Mouse (Mus musculus) ES-E14 (cell line): ENCODE measurements at regions not wholly inside any gene's neighbourhood (a gene's known extent, or its start where the extent isn't known, plus 50 kb on each side); places are given as distances from the start of the nearest gene placed in this dataset.

ENCODE experiments used
- DNase-seq: peaks from one replicate; pipeline ENCODE4 v3.0.0-alpha.2; 2013; ENCODE audit warnings: low read depth, low spot score
- H3K27ac ChIP-seq: 2 replicates; pipeline ENCODE4 v1.5.1; 2012; ENCODE audit warnings: low read depth, mild to moderate bottlenecking, low read length, moderate library complexity, mixed read lengths; ENCODE audit not compliant: poor library complexity, insufficient read depth, severe bottlenecking
- H3K36me3 ChIP-seq: 2 replicates; pipeline ENCODE4 v1.6.1; 2012; ENCODE audit warnings: mild to moderate bottlenecking, low read length, moderate library complexity, mixed read lengths; ENCODE audit not compliant: control insufficient read depth, poor library complexity, insufficient read depth, severe bottlenecking
- H3K4me1 ChIP-seq, 2 experiments: fragments of 150-350 bp in 1 of 2; sonication (generic) in 1 of 2; 2 replicates each; pipeline ENCODE4 v1.6.1; 2012; ENCODE audit warnings: low read length in 2 of 2, mild to moderate bottlenecking in 1 of 2, mixed read lengths in 1 of 2; ENCODE audit not compliant: control insufficient read depth in 2 of 2, insufficient read depth in 2 of 2, poor library complexity in 1 of 2
- H3K4me3 ChIP-seq, 2 experiments: fragments of 150-350 bp in 1 of 2; sonication (generic) in 1 of 2; 2 replicates each; pipeline ENCODE4 v1.5.1; 2012; ENCODE audit warnings: low read length in 2 of 2, low read depth in 1 of 2, mild to moderate bottlenecking in 1 of 2, mixed read lengths in 1 of 2; ENCODE audit not compliant: insufficient read depth in 1 of 2, poor library complexity in 1 of 2, severe bottlenecking in 1 of 2
- H3K9ac ChIP-seq: 2 replicates; pipeline ENCODE4 v1.6.1; 2012; ENCODE audit warnings: low read depth, mild to moderate bottlenecking, low read length, mixed read lengths; ENCODE audit not compliant: poor library complexity, insufficient read depth, severe bottlenecking
- H3K9me3 ChIP-seq: fragments of 150-350 bp; sonication (generic); 2 replicates; pipeline ENCODE4 v1.6.1; 2012; ENCODE audit warnings: low read depth, mild to moderate bottlenecking, low read length; ENCODE audit not compliant: control insufficient read depth, insufficient read depth
- CHD2 ChIP-seq: IDR thresholded peaks from 2 replicates; pipeline ENCODE4 v1.6.1; 2014; ENCODE audit warnings: mild to moderate bottlenecking, low read depth, low read length, inconsistent platforms
- HCFC1 ChIP-seq: IDR thresholded peaks from 2 replicates; pipeline ENCODE4 v1.6.1; 2012; ENCODE audit warnings: low read length, inconsistent platforms, borderline replicate concordance; ENCODE audit not compliant: insufficient read depth
- MAFK ChIP-seq: IDR thresholded peaks from 2 replicates; pipeline ENCODE4 v1.6.1; 2014; ENCODE audit warnings: mild to moderate bottlenecking, low read depth, low read length, inconsistent platforms; ENCODE audit not compliant: insufficient read depth
- ZC3H11A ChIP-seq: IDR thresholded peaks from 2 replicates; pipeline ENCODE4 v1.6.1; 2012; ENCODE audit warnings: low read depth, mild to moderate bottlenecking, inconsistent platforms, low read length, borderline replicate concordance
- ZNF384 ChIP-seq: IDR thresholded peaks from 2 replicates; pipeline ENCODE4 v1.6.1; 2012; ENCODE audit warnings: low read depth, low read length, inconsistent platforms
- in situ Hi-C, 2 experiments: fragments of 600-800 bp; cut with MboI; formaldehyde crosslinking; loops; one replicate each; pipeline ENCODE4 v1.15.1; 2025; ENCODE audit warnings: low sequenced_read_pairs in 2 of 2, inconsistent platforms in 1 of 2; ENCODE audit not compliant: unreplicated experiment in 2 of 2

GRCm38 (mm10) chr17:62048989-62049388 lies 832.1 kb downstream of the Efna5 start:
- H3K36me3 ChIP-seq, result no peaks in the 10 kb centered on the region
- H3K9me3 ChIP-seq, result no peaks in the 10 kb centered on the region
- H3K27ac ChIP-seq, result no peak overlapping the region; the same call in 1 of the 2 replicates
- peaks cover 0 to 7% of the 10 kb centered on the region in 2 experiments; a peak in 2 of 4 replicates for H3K4me1 ChIP-seq
- H3K9ac ChIP-seq, result no peak overlapping the region
- in situ Hi-C loops, result no loop called here
- DNase-seq, result peak; percentile 4
- TF ChIP-seq CHD2 (no peak), HCFC1 (no peak), MAFK (no peak), ZC3H11A (no peak), ZNF384 (no peak)
- H3K4me3 ChIP-seq, result no peak overlapping the region

- no peaks in the 10 kb centered on the region for H3K9me3 ChIP-seq
- no peak overlapping the region for H3K4me3 ChIP-seq
- TF ChIP-seq MAFK, result no peak
- TF ChIP-seq HCFC1, result no peak
- TF ChIP-seq CHD2, result no peak
- TF ChIP-seq ZC3H11A, result no peak
- TF ChIP-seq ZNF384, result no peak
- H3K27ac ChIP-seq, result no peak overlapping the region
- DNase-seq, result no peak
- no peak overlapping the region for H3K9ac ChIP-seq
- H3K36me3 ChIP-seq, result no peaks in the 10 kb centered on the region
- in situ Hi-C loops, result no loop called here
- no peaks in the 10 kb centered on the region for H3K4me1 ChIP-seq
Measured at GRCm38 (mm10) chr17:62030614-62031013, 850.5 kb downstream of the Efna5 start.
